Mouse (Mus musculus) c-Kit-positive CD71-positive TER-119-negative erythroid progenitor cells, embryonic 14.5 days (primary cell): Measurements from ENCODE around the gene Gm14085.
A peak's percentile ranks its signal among the peaks of the same experiment; 100 is the strongest.
"Not testable (repeated sequence)": the region's sequence is repeated elsewhere in the genome, so short reads cannot be mapped to it uniquely, and the experiment has no call there.

Source experiments
- DNase-seq: peaks from one replicate; pipeline ENCODE4 v3.0.0-alpha.2; 2013; ENCODE audit warnings: low read depth

The Gm14085 gene

DNA sequence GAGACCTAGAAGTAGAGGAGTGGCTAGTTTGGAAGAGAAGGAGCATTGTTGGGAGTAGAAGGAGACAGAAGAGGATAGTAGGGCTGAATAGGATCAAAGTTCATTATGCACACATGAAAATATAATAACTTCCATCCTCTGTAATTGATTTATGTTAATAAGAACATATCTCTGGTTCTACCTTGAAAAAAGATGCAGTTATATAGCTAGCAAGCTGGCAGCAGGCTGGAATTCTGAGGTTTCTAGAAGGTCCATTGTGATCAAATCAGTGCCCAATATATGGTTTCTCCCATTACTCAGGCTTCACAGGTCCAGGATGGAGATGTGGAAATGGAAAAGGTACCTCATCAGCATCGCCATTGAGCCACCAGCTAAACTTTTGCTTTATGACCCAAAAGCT is at the start of gene Gm14085:
TSS of gene Gm14085 (plus strand) at position 301 of the 400 bp plus-strand sequence.
- no peak for DNase-seq

DNA sequence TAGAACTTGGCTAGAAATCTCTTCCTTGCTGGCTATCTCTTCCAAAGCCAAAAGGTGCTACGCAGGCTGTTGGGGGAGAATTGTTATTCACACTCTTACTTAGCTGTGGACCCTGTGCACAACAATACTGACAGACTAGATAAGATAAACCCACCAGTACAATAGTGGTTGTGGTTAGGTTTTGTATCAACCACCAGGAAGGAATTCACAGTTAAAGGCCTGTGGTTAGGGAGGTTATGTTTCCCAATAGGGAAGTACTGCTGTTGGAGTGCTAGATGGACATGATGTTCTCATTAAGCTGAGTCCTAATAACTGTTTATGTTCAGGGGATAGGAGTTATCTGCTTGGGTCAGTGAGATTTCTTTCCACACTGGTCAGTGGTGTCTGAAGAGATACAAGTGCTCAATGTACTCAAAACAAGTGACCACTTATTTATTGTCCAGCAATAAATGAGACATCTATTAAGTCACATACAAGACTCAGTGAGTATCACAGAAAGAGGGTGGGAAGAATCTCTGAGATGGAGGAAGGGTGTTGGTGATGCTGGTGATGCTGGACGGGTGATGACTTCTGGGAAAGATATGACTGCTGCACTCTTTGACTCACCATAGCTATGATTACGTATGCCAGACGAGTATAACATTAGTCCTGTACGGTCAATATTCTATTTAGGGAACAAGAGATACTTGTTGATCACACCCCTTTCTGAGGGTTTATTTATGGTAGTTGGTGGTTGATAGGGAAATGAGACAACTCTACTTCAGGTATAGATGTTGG is 45.8 kb upstream of the Gm14085 start:
- not testable (repeated sequence) for DNase-seq

DNA sequence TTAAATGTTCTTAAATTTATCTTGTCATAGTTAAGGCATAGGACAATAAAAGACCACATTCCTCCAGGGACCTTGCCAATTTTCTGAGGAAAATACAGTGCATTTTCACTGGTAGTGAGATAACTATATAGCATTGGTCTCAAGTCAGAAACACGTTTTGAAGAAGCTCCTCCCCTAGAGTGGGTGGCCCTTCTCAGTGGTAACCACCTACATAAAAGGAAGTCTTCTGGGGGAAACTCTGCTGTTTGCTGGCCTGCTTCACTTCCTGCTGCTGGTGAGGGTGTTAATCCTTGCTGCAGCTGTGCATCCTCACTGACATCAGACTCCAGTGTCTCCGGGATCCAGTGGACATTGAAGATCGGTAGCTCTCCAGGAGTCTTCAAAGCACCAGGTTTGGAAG is 44.2 kb upstream of the Gm14085 start:
- not testable (repeated sequence) for DNase-seq

DNA sequence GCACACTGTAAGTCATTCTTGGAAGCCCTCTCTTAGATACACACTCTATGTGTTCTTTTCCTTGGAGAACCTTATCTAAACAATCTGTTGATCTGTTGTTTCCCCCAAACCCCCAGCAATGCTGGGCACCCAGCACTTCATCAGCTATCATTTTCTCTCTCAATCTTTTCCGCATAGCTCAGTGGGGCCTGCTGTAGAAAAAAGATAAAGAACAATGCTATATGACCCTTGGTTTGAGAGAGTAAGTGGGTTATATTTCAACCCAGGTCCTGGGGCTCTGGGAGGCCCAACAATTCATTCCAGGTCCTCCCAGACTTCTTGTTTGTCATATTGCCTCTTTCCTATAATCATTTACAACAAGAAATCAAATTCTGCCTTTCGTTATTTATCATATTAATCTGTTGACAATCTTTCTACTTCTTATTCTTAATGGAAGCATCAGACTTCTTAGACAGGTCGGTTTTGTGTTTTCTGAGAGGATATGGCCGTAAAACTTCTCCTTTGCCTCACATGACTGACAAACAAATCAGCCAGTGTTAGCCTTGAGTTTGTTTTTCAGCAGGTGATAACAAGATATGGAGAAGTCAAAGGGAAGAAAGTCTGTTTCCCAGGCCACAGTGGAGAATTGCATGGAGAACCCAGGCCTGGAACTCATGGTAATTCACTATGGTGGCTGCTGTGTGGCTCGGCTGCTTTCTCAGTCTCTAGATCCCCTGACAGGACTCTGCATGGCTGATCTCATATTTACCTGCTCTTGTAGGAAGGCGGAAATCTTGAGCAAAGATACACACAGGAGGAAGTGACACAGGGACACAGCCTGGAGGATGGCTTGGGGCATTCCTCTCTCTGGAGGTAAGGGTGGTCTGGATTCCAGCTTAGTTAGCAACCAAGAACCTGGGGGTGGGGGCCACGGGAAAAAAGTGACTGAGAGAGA is 43.5 kb upstream of the Gm14085 start:
- DNase-seq, result no peak

DNA sequence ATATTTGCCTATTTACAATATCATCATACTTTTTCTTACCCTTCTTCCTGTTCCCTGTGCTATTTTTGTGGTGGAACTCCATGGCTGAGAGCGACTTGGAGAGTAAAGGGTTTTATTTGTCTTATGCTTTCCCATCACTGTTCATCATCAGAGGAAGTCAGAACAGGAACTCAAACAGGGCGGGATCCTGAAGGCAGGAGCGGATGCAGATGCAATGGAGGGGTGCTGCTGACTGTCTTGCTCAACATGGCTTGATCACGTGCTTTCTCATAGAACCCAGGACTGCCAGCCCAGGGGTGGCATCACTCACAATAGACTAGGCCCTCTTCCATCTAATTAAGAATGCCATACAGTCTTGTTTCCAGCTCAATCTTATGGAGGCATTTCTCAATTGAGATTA is 34.4 kb upstream of the Gm14085 start:
- no peak for DNase-seq

DNA sequence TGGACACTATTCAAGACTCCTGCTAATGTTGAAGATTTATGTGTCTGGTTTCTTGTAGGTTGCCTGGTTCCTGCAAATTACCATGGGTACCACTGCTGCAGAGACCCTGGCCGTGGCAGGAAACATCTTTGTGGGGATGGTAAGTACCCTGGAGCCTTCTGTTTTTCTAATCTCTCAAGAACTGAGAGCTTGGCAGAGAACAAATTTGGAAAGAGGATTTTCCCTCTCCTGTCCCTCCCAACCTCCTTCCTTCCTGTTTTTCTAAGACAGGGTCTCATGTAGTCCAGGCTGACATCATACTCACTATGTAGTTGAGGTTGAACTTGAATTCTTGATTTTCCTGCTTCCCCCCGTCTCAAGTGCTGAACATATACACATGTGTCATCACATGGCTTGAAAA is 32.3 kb upstream of the Gm14085 start:
- DNase-seq, result no peak

DNA sequence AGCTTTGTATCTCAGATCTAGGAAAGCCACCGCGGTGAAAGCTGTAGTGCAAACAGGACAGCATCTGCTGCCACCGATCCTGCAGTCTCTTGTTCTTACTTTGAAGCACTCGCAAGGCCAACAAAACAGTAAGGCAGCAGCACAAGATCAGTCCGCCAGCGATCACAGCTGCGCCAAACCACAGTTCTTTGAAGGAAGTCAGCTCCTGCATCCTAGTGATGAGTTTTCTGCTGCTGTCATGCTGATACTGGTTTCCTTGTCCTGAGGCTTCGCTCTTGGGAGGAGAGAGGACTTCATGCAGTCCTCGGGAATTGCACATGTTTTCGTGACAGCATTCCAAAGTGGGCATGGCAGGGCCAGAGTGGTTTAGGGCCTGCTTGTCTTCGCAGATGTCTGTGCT is 17.8 kb upstream of the Gm14085 start:
- DNase-seq, result no peak

DNA sequence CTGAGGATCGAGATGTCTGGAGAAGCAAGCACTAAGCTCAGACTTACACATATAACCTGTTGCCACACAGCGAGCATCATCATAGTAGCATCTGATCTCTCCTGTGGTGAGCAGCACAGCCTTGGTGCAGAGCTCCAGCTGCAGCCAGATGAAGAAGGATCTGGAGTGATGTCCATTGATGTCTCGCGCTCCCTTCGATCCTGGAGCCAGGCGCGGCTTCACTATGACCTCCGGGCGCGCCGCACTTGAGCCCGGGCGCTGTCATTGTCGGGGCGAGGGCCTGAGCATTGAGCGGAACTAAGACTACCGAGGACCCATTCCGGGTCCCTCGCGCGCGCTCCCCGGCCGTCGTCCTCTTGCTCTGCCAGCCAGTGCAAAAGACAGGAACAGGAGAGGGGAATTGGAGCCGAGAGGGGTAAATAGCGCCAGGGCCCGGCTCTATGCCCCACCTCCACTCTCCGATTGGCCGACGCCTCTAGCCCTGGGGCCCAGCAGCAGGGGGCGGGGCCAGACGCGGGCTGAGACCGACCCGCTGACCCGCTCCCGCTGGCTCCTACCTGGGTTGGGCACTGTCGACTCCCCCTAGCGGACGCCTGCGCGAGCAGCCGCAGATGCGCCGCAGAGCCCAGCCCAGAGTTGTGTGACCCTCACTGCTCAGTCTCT is 17.3 kb upstream of the Gm14085 start:
- DNase-seq, result peak; percentile 84

DNA sequence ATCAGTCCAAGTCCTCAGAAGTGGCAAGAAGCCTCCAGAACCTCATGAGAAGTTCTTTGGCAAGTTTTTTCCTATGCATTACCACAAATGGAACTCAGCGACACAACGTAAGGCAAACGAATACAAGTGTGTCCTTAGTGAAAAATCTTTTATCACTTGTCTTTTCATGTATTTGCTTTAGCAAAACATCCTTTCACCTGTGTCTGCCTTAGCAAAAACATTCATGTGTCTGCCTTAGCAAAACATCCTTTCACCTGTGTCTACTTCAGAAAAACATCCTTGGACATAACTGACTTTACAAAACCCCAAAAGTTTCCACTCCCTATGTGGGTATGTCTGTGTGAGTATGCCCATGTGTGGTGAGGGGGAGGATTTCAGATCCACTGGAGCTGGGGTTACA is 15.5 kb upstream of the Gm14085 start:
- DNase-seq, result no peak

DNA sequence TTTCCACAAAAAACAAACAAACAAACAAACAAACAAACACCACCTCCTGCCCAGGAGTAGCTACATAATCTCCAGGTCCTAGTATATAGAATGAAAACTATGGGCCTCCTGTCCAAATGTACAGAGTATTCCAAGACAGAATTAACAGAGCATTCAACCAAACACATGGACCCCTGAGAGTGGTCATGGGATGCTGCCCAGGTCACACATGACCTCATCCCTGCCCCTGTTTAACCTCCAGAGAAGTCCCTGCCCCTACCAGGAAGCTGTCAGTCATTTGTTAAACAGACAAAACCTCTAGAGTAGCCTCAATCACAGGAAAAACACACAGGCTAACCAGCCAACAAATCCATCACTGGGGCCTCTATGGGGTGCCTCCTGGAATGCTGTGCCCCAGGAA is 8.2 kb upstream of the Gm14085 start:
- no peak for DNase-seq

DNA sequence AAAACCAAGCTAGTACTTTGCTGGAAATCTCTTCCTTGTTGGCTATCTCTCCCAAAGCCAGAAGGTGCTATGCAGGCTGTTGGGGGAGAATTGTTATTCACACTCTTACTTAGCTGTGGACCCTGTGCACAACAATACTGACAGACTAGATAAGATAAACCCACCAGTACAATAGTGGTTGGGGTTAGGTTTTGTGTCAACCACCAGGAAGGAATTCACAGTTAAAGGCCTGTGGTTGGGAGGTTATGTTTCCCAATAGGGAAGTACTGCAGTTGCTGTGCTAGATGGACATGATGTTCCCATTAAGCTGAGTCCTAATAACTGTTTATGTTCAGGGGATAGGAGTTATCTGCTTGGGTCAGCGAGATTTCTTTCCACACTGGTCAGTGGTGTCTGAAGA is 954 bp upstream of the Gm14085 start:
- DNase-seq, result not testable (repeated sequence)

DNA sequence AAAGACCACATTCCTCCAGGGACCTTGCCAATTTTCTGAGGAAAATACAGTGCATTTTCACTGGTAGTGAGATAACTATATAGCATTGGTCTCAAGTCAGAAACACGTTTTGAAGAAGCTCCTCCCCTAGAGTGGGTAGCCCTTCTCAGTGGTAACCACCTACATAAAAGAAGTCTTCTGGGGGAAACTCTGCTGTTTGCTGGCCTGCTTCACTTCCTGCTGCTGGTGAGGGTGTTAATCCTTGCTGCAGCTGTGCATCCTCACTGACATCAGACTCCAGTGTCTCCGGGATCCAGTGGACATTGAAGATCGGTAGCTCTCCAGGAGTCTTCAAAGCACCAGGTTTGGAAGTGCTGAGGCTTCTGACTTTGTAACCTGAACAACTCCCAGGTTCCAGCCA is 913 bp downstream of the Gm14085 start:
- DNase-seq, result not testable (repeated sequence)

DNA sequence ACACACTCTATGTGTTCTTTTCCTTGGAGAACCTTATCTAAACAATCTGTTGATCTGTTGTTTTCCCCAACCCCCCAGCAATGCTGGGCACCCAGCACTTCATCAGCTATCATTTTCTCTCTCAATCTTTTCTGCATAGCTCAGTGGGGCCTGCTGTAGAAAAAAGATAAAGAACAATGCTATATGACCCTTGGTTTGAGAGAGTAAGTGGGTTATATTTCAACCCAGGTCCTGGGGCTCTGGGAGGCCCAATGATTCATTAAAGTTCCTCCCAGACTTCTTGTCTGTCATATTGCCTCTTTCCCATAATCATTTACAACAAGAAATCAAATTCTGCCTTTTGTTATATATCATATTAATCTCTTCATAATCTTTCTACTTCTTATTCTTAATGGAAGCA is 1.4 kb downstream of the Gm14085 start:
- DNase-seq, result not testable (repeated sequence)

DNA sequence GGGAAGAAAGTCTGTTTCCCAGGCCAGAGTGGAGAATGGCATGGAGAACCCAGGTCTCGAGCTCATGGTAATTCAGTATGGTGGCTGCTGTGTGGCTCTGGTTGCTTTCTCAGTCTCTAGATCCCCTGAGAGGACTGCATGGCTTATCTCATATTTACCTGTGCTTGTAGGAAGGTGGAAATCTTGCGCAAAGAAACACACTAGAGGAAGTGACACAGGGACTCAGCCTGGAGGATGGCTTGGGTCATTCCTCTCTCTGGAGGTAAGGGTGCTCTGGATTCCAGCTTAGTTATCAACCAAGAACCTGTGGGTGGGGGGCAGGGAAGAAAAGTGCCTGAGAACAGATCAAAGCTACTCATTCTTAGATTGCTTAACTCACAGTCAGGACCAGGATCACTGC is 1.9 kb downstream of the Gm14085 start:
- no peak for DNase-seq

DNA sequence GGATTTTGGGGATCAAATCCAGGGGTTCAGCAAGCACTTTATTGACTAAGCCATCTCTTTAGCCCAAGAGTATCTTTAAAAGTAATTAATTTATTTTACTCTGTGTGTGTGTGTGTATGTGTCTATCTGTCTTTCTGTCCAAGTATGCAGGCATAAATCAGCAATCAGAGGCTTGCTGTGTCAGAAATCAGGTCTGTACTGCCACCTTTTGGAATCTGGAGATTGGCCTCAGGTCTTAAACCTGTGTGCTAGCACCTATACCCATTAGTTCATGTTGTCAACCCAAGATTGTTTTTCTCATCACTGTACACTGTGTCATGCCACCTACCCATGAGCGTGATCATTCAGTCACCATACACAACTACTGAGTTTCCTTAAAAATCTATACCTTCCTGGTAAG is 45.0 kb downstream of the Gm14085 start:
- DNase-seq, result not testable (repeated sequence)

DNA sequence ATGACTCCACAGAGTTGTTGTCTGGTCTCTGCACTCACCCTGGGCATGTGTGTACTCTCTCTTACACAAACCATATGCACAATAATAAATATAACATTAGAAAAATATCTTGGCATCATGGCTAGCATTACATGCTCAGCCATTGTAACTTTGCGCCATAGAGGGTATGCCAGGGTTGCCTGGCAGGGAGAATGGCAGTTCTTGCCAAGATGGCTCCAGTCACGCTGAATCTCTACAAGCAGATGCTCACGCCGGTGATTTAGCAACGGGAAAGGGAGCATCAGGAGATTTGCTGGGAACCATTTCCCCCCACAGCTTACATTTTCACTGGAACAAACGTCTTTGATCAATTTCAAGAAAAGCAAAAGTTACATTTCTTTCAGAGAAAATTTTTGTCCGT is 46.5 kb downstream of the Gm14085 start:
- no peak for DNase-seq

DNA sequence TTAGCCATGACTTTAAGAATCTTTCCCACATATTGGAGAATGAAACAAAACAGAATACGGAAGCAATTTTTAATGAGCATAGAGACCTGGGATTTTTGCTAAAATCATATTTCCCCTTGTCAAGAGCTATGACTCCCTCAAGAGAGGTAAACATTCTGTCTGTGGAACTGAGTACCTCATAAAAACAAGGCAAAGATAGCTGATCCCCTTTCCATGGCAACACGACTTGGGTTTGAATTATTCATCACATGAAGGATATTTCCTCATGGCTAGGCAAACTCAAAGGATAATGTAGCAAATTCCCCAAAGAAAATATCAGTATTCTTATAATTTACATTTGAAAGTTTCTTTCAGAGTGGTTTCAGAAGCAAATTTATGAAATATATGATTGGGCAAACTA is 47.0 kb downstream of the Gm14085 start:
- no peak for DNase-seq

DNA sequence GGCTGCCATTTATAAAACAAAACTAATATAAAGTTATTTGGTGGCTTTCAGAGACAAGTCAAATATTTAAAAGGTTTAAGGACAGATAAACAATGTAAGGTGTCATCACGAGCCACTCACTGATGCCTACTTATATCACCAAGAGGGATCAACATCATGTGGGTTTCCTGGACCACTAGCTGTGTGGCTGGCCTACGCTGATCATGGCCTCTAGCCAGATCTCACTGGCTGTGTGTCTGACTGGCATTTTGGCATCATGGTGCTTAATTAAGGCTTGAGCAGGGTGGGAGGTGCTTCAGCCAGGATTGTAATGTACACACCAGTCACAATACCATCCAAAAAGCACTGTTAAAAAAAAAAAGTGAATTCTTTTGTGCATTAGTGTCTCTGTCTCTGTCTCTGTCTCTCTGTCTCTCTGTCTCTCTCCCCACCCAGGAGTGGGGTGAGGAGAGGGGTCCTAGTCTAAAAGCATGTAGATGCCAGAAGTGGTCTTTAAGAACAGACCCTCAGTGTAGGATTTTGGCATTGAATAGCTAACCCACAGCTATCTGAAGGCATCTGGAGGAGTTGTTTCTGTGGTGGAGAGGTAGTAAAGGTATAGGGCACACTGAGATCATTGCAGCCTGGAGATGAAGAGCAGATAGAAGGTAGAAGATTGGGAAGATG is 47.5 kb downstream of the Gm14085 start:
- DNase-seq, result no peak

DNA sequence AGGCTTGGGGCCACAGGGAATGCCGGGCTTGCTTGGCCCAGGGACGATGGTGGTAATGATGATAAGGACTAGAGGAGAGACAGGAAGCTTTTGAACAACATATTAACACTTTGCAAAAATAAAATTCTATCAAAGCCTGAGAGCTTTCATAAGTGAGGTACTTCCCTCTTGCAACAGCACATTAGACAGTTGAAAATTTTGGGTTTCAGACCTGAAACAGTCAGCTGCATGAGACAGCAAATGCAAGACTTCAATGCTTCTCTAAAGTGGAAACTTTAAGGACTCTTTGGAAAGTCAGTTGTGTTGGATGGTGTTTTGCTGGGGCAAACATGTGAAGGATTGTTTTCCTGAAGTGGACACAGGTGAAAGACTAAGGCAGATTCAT is 48.1 kb downstream of the Gm14085 start:
- DNase-seq, result no peak

DNA sequence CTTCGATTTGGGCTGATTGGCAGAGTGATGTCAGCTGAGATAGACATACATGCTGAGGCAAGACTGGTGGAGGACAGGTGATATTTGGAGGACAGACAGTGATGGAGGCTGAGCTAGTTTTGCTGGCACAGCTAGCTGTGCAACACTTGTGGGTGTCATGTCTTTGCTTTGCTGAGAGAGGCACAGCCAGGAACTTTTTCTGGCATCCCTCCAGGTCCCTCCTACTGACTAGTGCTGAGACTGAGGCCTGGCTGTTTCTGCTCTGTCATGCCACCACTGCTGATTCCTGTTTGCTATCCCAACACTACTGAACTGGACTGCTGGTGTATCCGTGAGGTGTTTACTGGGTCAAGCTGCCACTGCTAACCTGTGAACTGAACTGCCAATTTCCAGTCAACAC is 48.6 kb downstream of the Gm14085 start:
- no peak for DNase-seq

DNA sequence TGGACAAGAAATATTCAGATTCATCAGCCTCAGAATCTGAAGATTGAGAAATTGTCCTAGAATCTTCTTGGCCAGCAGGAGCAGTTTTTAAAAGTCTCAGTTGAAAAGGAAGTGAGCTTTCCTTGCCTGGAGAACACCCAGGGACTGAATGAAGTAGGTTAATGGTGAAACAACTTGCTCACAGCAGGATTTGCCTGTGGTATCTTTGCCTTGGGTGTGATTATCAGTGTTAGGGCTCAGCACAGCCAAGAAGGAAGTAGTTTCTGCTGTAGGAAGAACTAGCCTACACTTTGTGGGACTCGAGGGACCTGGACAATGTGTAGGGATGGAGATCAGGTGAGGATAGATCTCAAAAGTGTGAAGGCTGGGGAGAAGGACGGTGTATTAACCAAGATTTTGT is 49.9 kb downstream of the Gm14085 start:
- DNase-seq, result no peak

DNA sequence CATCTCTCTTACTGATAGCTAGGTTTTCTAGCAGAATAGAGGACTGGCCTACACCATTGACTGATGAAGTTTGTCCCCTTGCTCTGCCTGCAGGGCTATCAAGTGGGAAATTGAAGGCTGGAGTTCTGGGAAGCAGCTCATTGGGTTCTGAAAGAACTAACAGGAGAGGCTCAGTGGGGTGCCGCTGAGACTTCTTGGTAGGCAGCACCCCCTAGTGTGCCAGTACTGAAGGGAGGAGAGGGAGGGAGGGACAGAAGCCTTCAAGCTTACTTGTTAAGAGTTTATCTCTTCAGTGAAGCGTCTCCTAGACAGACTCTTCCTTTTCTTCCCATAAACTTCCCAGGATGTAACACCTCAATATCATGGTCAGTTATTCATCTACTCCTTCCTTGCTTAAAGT is 73.6 kb downstream of the Gm14085 start:
- DNase-seq, result no peak
